Mouse (Mus musculus): ENCODE measurements around the gene Padi4.

DNA sequence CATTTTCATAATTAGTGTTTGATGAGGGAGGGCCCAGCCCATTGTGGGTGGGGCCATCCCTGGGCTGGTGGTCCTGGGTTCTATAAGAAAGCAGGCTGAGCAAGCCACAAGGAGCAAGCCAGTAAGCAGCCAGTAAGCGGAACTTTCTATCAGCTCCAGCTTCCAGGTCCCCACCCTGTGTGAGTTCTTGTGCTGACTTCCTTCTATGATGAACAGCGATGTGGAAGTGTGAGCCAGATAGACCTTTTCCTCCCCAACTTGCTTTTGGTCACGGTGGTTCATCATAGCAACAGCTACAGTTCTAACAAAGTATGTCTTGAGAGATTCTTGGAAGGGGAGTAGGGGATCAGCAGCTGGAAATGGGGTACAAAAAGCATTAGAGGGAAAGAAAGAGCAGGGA lies 8.1 kb downstream of the Padi4 start:
- no peak for TF ChIP-seq CTCF (IDR thresholded peaks at IDR 0.05; ENCODE audit: low read depth)
- no peak for TF ChIP-seq EP300 (IDR thresholded peaks at IDR 0.05; ENCODE audit: low read depth)
